Mouse (Mus musculus) lung, postnatal 0 days (tissue): ENCODE data around the gene AI467606. TPM values are rescaled to one million over a fixed set of nuclear protein-coding genes. Genes with fewer than 3 reads are reported as not detected.

Experiments used
- ATAC-seq: fragments of 200-750 bp; cut with Nextera tagmentation; 2 replicates; pipeline ENCODE4 v1.8.0; 2017; ENCODE audit warnings: moderate library complexity
- DNase-seq: peaks from one replicate; pipeline ENCODE4 v3.0.0-alpha.2; 2016; ENCODE audit warnings: low spot score
- H3K27ac ChIP-seq: fragments of 300-500 bp; sonication (generic); 2 replicates; pipeline ENCODE4 v1.5.1; 2014; ENCODE audit warnings: antibody characterized with exemption, mild to moderate bottlenecking, low read length, mixed read lengths
- H3K27me3 ChIP-seq: fragments of 300-500 bp; sonication (generic); replicated peaks from 2 replicates; pipeline ENCODE4 v1.6.1; 2014; ENCODE audit warnings: low read length, mixed read lengths; ENCODE audit not compliant: insufficient read depth
- H3K36me3 ChIP-seq: fragments of 300-500 bp; sonication (generic); 2 replicates; pipeline ENCODE4 v1.6.1; 2014; ENCODE audit warnings: low read length, mixed read lengths; ENCODE audit not compliant: insufficient read depth
- H3K4me1 ChIP-seq: fragments of 300-500 bp; sonication (generic); 2 replicates; pipeline ENCODE4 v1.6.1; 2014; ENCODE audit warnings: antibody characterized with exemption, low read depth, low read length, mixed read lengths; ENCODE audit not compliant: insufficient read depth
- H3K4me2 ChIP-seq: fragments of 300-500 bp; sonication (generic); replicated peaks from 2 replicates; pipeline ENCODE4 v1.6.1; 2014; ENCODE audit warnings: low read depth, mild to moderate bottlenecking, low read length, moderate library complexity, mixed read lengths
- H3K4me3 ChIP-seq: fragments of 300-500 bp; sonication (generic); 2 replicates; pipeline ENCODE4 v1.5.1; 2014; ENCODE audit warnings: low read depth, low read length
- H3K9ac ChIP-seq: fragments of 300-500 bp; sonication (generic); replicated peaks from 2 replicates; pipeline ENCODE4 v1.6.1; 2014; ENCODE audit warnings: low read depth, mild to moderate bottlenecking
- H3K9me3 ChIP-seq: fragments of 300-500 bp; sonication (generic); 2 replicates; pipeline ENCODE4 v1.6.1; 2016; ENCODE audit warnings: low read length, mixed read lengths
- CTCF ChIP-seq: IDR thresholded peaks from 2 replicates; pipeline ENCODE4 v1.5.1; 2016; ENCODE audit warnings: antibody characterized with exemption, mild to moderate bottlenecking
- EP300 ChIP-seq: IDR thresholded peaks from 2 replicates; pipeline ENCODE4 v1.6.1; 2016; ENCODE audit warnings: antibody characterized with exemption, mild to moderate bottlenecking, control low read depth
- WGBS: fragments of 180-500 bp; shearing (Covaris S2); extraction: QIAGEN DNeasy Blood & Tissue Kit; methylation state at CpG from one replicate; pipeline ENCODE4 v1.1.7; 2014; 5-methylcytosine and 5-hydroxymethylcytosine counted together
- polyA plus RNA-seq: library from polyadenylated mRNA; unstranded; fragments of >200 nt; fragmentation: Nextera tagmentation; extraction: Ambion mirVana; gene quantifications from 2 replicates; pipeline ENCODE4 v1.2.1, GENCODE M21; 2015

Gene AI467606
- polyA plus RNA-seq, 1 experiment from 2014 or later = 16.0 TPM

GRCm38 (mm10) chr7:127101451-127102016 is 10.4 kb downstream of the AI467606 start:
- Histone ChIP-seq H3K27ac (no peak overlapping the region), H3K9me3 (no peaks in the 10 kb centered on the region), H3K4me3 (no peak overlapping the region), H3K9ac (no peak overlapping the region), H3K4me2 (no peak overlapping the region), H3K27me3 (no peaks in the 10 kb centered on the region), H3K4me1 (0 out of 2 replicates have a peak, but pooled peaks cover 3% of the 10 kb centered on the region), H3K36me3 (no peaks in the 10 kb centered on the region)
- WGBS = 8% methylated on average over 2 of the region's 2 CpGs
- ATAC-seq (no peak), DNase-seq (no peak)
- TF ChIP-seq EP300 = no peak
- peak; percentile 22 for TF ChIP-seq CTCF

DNA sequence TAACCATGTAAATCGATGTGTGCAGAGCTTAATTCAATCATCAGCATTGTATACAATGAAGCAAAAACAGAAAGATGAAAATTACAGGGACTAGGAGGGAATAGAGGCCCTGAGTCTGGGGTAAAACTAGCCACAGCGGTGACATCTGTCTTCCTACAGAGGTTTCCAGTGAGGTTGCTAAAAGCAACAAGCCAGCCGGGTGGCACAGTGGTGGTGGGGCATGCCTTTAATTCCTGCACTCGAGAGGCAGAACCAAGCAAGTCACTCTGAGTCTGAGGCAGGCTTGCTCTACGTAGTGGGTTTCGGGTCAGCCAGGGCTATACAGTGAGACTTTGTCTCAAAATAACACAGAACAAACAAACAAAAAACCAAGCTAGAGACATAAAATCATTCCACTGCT is 11.0 kb downstream of the AI467606 start:
- ATAC-seq (no peak), DNase-seq (no peak)
- H3K36me3 ChIP-seq = no peaks in the 10 kb centered on the region

GRCm38 (mm10) chr7:127103960-127104359 is 12.8 kb downstream of the AI467606 start:
- DNase-seq = no peak
- 65% methylated on average over 6 of the region's 6 CpGs for WGBS
- H3K9me3 ChIP-seq = no peaks in the 10 kb centered on the region
- no peaks in the 10 kb centered on the region for H3K36me3 ChIP-seq
- H3K4me2 ChIP-seq = no peak overlapping the region
- no peak overlapping the region for H3K27ac ChIP-seq
- H3K4me1 ChIP-seq = 0 out of 2 replicates have a peak, but pooled peaks cover 3% of the 10 kb centered on the region
- ATAC-seq = no peak
- H3K27me3 ChIP-seq = no peaks in the 10 kb centered on the region
- no peak overlapping the region for H3K9ac ChIP-seq
- TF ChIP-seq CTCF (no peak), EP300 (no peak)
- H3K4me3 ChIP-seq = no peak overlapping the region

More for the DNA sequence above, 11.0 kb downstream of the AI467606 start:
- no peak for TF ChIP-seq CTCF
- TF ChIP-seq EP300 = no peak
- Histone ChIP-seq H3K27me3 (no peaks in the 10 kb centered on the region), H3K9ac (no peak overlapping the region), H3K27ac (no peak overlapping the region), H3K4me1 (0 out of 2 replicates have a peak, but pooled peaks cover 3% of the 10 kb centered on the region), H3K4me3 (no peak overlapping the region), H3K9me3 (no peaks in the 10 kb centered on the region), H3K4me2 (no peak overlapping the region)
- 62% methylated on average over 6 of the region's 6 CpGs for WGBS

GRCm38 (mm10) chr7:127104560-127105332 is 13.6 kb downstream of the AI467606 start:
- H3K36me3 ChIP-seq = no peaks in the 10 kb centered on the region
- H3K4me1 ChIP-seq = 0 out of 2 replicates have a peak, but pooled peaks cover 3% of the 10 kb centered on the region
- no peaks in the 10 kb centered on the region for H3K9me3 ChIP-seq
- H3K27me3 ChIP-seq = no peaks in the 10 kb centered on the region
- ATAC-seq (peak; percentile 92), DNase-seq (peak; percentile 94)
- no peak overlapping the region for H3K27ac ChIP-seq
- TF ChIP-seq EP300 (no peak), CTCF (peak; percentile 95)
- no peak overlapping the region for H3K4me3 ChIP-seq
- peak overlapping the region; percentile 42 for H3K4me2 ChIP-seq
- no peak overlapping the region for H3K9ac ChIP-seq
- 15% methylated on average over 17 of the region's 17 CpGs for WGBS

DNA sequence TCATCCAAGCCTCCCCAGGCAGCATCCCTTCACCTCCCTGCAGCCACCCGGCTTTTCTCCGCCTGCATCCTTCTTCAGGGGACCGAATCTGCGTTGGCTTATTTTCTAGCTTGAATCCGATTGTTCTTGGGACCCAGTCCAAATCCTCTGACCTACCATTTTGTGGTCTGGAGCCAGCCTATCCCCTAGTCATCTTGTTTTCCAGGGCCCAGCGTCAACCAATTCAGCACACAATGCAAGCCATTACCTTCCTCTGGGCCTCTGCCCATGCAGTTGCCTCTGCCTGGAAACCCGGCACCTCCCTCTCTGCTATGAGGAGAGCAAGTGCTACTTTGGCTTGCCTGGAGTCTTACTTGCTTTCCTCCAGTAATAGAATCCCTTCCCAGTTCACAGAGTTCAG is 14.4 kb downstream of the AI467606 start:
- Histone ChIP-seq H3K4me2 (no peak overlapping the region), H3K9ac (no peak overlapping the region), H3K27me3 (no peaks in the 10 kb centered on the region), H3K27ac (no peak overlapping the region), H3K4me1 (0 out of 2 replicates have a peak, but pooled peaks cover 3% of the 10 kb centered on the region), H3K4me3 (no peak overlapping the region), H3K36me3 (no peaks in the 10 kb centered on the region), H3K9me3 (no peaks in the 10 kb centered on the region)
- DNase-seq (no peak), ATAC-seq (no peak)
- TF ChIP-seq EP300 (no peak), CTCF (no peak)
- WGBS = 81% methylated on average over 7 of the region's 7 CpGs

DNA sequence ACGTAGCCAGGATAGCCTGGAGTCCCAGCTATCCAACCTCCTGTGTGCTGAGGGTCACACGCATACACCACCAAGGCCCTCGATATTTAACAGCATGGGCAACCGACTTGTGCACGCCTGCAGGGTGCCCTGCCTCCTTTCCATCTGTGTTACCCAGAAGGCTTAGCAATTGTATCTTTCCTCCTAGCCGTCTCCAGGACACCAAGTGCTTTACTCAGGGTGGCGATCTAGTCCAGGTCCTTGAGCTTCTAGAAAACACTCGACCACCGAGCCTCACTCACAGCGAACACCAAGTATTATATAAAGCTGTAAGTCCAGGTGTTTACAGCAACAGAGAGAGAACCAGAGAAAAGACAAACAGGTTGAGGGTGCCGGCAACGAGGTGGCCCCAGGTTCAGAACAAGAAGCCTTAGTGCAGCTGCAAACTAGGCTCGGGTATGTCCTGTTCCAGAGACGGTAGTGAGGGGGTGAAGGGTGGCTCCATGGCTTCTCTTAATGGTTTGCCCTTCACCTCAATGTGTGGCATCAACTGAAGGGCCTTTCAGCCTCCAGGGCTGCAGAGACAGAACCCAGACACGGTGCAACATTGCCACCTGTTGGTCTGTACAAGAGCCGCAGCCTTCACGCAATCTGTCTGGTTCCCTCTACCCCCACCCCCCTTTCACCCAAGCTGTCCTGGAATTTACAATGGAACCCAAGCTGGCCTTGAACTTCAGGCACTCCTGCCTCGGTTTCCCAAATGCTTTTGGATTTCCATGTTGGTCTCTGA is 19.3 kb downstream of the AI467606 start:
- Histone ChIP-seq H3K4me2 (no peak overlapping the region), H3K9ac (no peak overlapping the region), H3K36me3 (no peaks in the 10 kb centered on the region), H3K27me3 (no peaks in the 10 kb centered on the region), H3K27ac (no peak overlapping the region), H3K4me3 (no peak overlapping the region), H3K4me1 (no peaks in the 10 kb centered on the region), H3K9me3 (no peaks in the 10 kb centered on the region)
- WGBS = 35% methylated on average over 18 of the region's 18 CpGs
- DNase-seq = peak; percentile 82
- TF ChIP-seq CTCF (peak; percentile 93), EP300 (no peak)
- ATAC-seq = peak; percentile 74
